Mouse (Mus musculus) kidney, embryonic 15.5 days (tissue): ENCODE results near the gene Tmem91. TPM values are rescaled to one million over a fixed set of nuclear protein-coding genes. Genes with fewer than 3 reads are reported as not detected.

Experiments
- ATAC-seq: fragments of 200-750 bp; cut with Nextera tagmentation; replicated peaks from 2 replicates; pipeline ENCODE4 v1.8.0; 2017; ENCODE audit warnings: moderate TSS enrichment; ENCODE audit not compliant: low FRiP score
- H3K27ac ChIP-seq: fragments of 300-500 bp; sonication (generic); 2 replicates; pipeline ENCODE4 v1.5.1; 2015; ENCODE audit warnings: mild to moderate bottlenecking, inconsistent platforms
- H3K27me3 ChIP-seq: fragments of 300-500 bp; sonication (generic); 2 replicates; pipeline ENCODE4 v1.6.1; 2015; ENCODE audit warnings: inconsistent platforms
- H3K36me3 ChIP-seq: fragments of 300-500 bp; sonication (generic); 2 replicates; pipeline ENCODE4 v1.6.1; 2015; ENCODE audit warnings: inconsistent platforms
- H3K4me1 ChIP-seq: fragments of 300-500 bp; sonication (generic); 2 replicates; pipeline ENCODE4 v1.6.1; 2015; ENCODE audit warnings: inconsistent platforms
- H3K4me2 ChIP-seq: fragments of 300-500 bp; sonication (generic); 2 replicates; pipeline ENCODE4 v1.6.1; 2015; ENCODE audit warnings: moderate library complexity, mild to moderate bottlenecking, inconsistent platforms
- H3K4me3 ChIP-seq: fragments of 300-500 bp; sonication (generic); replicated peaks from 2 replicates; pipeline ENCODE4 v1.5.1; 2015; ENCODE audit warnings: mild to moderate bottlenecking, inconsistent platforms
- H3K9ac ChIP-seq: fragments of 300-500 bp; sonication (generic); 2 replicates; pipeline ENCODE4 v1.6.1; 2015; ENCODE audit warnings: mild to moderate bottlenecking, inconsistent platforms
- H3K9me3 ChIP-seq: fragments of 300-500 bp; sonication (generic); replicated peaks from 2 replicates; pipeline ENCODE4 v1.6.1; 2016; ENCODE audit warnings: inconsistent platforms
- WGBS: fragments of 180-500 bp; shearing (Covaris S2); methylation state at CpG from one replicate; pipeline ENCODE4 v1.1.7; 2015; ENCODE audit warnings: mixed read lengths; 5-methylcytosine and 5-hydroxymethylcytosine counted together
- polyA plus RNA-seq: library from polyadenylated mRNA; unstranded; fragments of >200 nt; fragmentation: Nextera tagmentation; extraction: Ambion mirVana; gene quantifications from 2 replicates; pipeline ENCODE4 v1.2.1, GENCODE M21; 2015

Tmem91 gene
- polyA plus RNA-seq, 1 experiment from 2014 or later, result 2.4 TPM

DNA sequence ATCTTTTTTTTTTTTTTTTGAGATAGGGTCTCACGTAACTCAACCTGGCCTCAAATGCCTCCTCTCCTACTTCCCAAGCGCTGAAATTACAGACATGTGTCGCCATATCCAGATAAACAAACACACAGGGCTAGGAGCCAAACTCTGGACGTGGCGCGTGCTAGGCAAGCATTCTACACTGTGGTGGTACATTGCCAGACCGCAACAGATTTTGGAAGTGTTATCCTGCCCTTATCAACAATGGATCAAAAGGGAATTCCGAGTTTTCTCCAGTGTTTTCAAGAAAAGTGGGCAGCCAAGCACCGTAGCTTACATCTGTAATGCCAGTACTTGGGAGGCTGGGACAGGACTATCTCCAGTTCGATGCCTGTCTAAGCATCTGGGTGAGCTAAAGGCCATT lies 17.2 kb downstream of the Tmem91 start:
- Histone ChIP-seq H3K4me2 (peak overlapping the region; percentile 84), H3K27ac (no peak overlapping the region), H3K4me3 (peak overlapping the region; percentile 72), H3K9ac (peak overlapping the region; percentile 72), H3K27me3 (no peaks in the 10 kb centered on the region), H3K36me3 (peaks cover 17% of the 10 kb centered on the region), H3K4me1 (peaks cover 32% of the 10 kb centered on the region), H3K9me3 (no peaks in the 10 kb centered on the region)
- ATAC-seq, result no peak
- 35% methylated on average over 10 of the region's 10 CpGs for WGBS

DNA sequence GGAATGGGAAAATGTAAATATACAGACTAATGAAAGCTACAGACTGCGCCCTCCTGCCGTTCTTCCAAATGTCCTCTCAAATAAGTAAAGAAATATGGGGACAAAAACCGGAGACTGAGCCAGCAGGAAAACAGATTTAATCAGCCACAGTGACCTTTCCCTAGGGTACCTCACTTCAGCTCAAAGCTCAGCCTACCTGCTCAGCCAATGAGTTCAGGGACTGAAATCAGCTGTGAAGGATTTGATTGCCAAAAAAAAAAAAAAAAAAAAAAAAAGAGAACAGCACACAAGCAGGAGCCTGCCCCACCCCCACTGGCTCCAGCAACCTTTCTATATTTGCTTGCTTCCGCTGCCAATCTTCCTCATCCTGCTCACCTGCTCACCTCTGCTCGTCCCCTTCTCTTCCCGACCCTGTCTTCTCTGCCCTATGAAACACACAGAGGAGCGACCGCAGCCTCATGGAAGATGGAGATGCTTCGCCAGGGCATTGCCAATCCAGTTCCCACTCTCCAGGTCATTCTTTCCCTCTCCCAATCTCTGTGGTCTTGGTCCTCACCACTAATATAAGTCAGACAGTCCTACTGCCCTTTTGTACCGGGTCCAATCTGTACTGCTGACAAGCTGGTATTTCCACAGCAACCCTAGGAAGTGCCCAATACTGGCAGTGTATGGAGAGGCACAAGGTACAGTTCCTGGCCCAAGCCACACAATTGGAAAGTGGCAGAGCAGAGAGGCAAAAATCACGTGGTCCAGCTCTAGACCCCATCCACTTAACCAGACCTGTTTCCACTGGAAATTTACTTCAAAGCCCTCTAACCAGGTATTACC lies 19.2 kb downstream of the Tmem91 start:
- WGBS, result 76% methylated on average over 11 of the region's 11 CpGs
- Histone ChIP-seq H3K27me3 (no peaks in the 10 kb centered on the region), H3K4me1 (peaks cover 32% of the 10 kb centered on the region)

DNA sequence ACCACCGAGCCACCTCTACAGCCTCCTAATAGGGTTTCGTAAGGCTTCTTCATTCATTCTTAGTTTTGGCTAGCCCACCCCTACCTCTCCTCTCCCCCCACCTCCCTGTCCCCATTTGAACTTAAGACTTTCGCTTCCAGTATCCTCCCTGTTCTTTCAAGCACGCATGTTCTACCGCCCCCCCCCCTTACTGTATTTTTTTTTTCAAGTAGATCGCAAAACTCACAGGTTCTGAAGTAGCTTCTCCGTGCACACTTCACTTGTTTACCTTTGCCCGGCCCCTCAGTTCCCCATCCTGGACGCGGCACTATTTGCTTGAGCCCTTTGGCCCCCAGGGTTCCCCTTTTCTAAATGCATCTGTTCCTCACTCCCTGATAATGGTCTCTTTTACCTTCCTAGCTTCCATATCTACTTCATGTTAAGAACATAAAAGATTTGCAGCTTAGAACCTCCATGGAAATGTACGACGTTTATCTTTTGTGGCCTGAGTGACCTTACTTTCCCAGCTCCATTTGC lies 22.7 kb downstream of the Tmem91 start:
- no peaks in the 10 kb centered on the region for H3K9me3 ChIP-seq
- no peaks in the 10 kb centered on the region; the same call in 1 of the 2 replicates for H3K36me3 ChIP-seq
- H3K4me2 ChIP-seq, result no peak overlapping the region
- H3K27me3 ChIP-seq, result no peaks in the 10 kb centered on the region
- H3K27ac ChIP-seq, result no peak overlapping the region
- H3K4me3 ChIP-seq, result no peak overlapping the region
- 88% methylated on average over 12 of the region's 12 CpGs for WGBS
- H3K4me1 ChIP-seq, result peaks cover 11% of the 10 kb centered on the region
- ATAC-seq, result no peak
- no peak overlapping the region for H3K9ac ChIP-seq

More for the DNA sequence above, 19.2 kb downstream of the Tmem91 start:
- H3K4me3 ChIP-seq, result no peak overlapping the region
- no peak for ATAC-seq
- no peaks in the 10 kb centered on the region for H3K9me3 ChIP-seq
- no peak overlapping the region for H3K4me2 ChIP-seq
- H3K36me3 ChIP-seq, result no peaks in the 10 kb centered on the region; the same call in 1 of the 2 replicates
- no peak overlapping the region for H3K27ac ChIP-seq
- H3K9ac ChIP-seq, result no peak overlapping the region

DNA sequence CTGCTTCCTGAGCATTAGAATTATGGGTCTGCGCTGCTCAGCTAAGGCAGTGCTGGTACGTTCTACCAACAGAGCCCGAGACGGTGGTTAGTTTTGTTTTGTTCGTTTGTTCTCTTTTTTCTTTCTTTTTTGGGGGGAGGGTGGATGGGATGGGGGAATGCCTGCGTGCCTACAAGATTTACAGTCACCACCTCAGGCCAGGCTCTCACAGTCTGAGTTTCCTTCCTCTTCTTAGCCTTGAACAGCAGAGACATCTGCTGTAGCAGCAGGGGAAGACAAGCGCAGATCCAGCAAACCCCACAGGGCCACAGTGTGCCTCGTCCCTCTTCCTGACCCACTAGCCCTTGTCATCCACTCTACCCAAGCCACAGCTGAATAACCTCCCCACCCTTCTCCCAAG lies 23.7 kb downstream of the Tmem91 start:
- no peak for ATAC-seq
- H3K4me1 ChIP-seq, result peaks cover under 1% of the 10 kb centered on the region; the same call in 1 of the 2 replicates
- H3K9me3 ChIP-seq, result no peaks in the 10 kb centered on the region

DNA sequence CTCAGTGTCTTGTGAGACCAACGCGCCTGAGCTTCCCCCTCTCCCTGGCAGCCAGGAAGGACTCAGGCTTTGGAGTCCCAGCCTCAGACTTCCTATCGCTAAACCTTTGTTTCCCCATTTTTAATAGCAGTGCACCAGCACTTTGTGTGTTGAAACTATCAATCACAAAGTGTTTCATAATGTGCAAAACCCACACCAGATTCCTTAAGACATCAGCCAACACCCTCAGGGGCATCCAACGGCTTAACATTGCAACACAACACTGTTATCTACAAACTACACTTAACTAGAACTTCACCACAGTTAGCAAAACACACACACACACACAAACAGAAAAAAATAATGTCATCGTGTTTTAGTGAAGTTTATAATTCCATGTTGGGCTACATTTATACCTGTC lies 25.1 kb downstream of the Tmem91 start:
- Histone ChIP-seq H3K27ac (no peak overlapping the region), H3K27me3 (no peaks in the 10 kb centered on the region), H3K9ac (no peak overlapping the region), H3K4me1 (peaks cover 7% of the 10 kb centered on the region), H3K4me3 (no peak overlapping the region), H3K4me2 (no peak overlapping the region), H3K9me3 (no peaks in the 10 kb centered on the region), H3K36me3 (no peaks in the 10 kb centered on the region; the same call in 1 of the 2 replicates)
- 79% methylated on average over 5 of the region's 5 CpGs for WGBS
- no peak for ATAC-seq

More for the DNA sequence above, 23.7 kb downstream of the Tmem91 start:
- Histone ChIP-seq H3K36me3 (no peaks in the 10 kb centered on the region; the same call in 1 of the 2 replicates), H3K4me3 (no peak overlapping the region), H3K4me2 (no peak overlapping the region), H3K27me3 (no peaks in the 10 kb centered on the region), H3K27ac (no peak overlapping the region), H3K9ac (no peak overlapping the region)
- WGBS, result 89% methylated on average over 8 of the region's 8 CpGs

DNA sequence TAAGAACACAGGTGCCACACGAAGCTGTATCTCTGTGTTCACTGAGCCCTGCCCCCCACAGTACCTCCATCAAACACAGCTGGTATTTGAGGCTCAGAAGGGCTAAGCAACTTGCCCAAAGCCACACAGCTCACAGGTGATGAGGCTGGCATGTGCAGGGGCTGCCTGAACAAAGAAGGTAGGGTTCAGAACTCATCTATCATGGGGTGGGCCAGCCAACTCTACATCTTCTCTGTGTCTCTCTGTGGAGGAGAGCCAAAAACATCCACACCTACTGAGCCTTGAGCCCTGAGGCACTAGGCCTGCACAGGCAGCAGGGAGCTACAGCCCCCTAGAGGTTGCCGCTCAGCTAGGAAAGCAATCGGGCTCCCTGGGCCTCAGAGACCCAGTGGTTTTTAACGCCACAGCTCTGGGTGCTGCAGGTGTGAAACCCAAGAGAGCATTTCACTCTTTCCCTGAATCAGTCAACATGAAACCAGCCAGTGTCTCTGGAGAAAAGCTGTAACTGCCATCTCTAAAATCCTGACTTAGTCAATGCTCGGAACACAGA lies 27.3 kb downstream of the Tmem91 start:
- 50% methylated on average over 5 of the region's 5 CpGs for WGBS
- H3K4me2 ChIP-seq, result no peak overlapping the region
- no peaks in the 10 kb centered on the region for H3K36me3 ChIP-seq
- no peak overlapping the region for H3K9ac ChIP-seq
- peaks cover 10% of the 10 kb centered on the region for H3K4me1 ChIP-seq
- H3K9me3 ChIP-seq, result no peaks in the 10 kb centered on the region
- no peak for ATAC-seq
- no peak overlapping the region for H3K27ac ChIP-seq
- no peak overlapping the region for H3K4me3 ChIP-seq
- no peaks in the 10 kb centered on the region for H3K27me3 ChIP-seq

DNA sequence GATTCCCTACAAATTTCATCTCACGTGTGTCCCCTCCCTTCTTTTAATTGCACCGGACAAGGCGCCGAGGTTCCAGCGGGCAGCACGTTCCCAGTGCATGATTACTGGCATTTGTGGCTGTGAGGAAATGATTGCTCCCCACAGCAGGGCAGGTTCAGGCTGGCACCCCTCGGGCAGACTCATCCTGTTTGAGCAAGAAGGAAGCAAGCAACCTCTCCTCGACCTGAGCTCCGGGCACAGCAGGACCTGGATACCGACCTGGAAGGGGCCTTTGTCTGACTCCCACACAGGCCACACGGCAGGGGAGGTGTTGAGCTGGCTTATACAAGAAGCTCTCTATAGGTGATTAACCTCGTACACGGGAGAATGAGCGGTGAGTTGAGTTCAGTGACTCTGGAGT lies 29.9 kb downstream of the Tmem91 start:
- Histone ChIP-seq H3K36me3 (peaks cover 4% of the 10 kb centered on the region; the same call in 1 of the 2 replicates), H3K4me3 (no peak overlapping the region), H3K4me2 (no peak overlapping the region), H3K27me3 (no peaks in the 10 kb centered on the region), H3K9ac (no peak overlapping the region), H3K4me1 (peaks cover 10% of the 10 kb centered on the region), H3K27ac (peak overlapping the region; percentile 33; the same call in 1 of the 2 replicates), H3K9me3 (no peaks in the 10 kb centered on the region)
- 32% methylated on average over 14 of the region's 14 CpGs for WGBS
- ATAC-seq, result 0 out of 2 replicates have a peak, but pooled peaks have one; percentile 19

DNA sequence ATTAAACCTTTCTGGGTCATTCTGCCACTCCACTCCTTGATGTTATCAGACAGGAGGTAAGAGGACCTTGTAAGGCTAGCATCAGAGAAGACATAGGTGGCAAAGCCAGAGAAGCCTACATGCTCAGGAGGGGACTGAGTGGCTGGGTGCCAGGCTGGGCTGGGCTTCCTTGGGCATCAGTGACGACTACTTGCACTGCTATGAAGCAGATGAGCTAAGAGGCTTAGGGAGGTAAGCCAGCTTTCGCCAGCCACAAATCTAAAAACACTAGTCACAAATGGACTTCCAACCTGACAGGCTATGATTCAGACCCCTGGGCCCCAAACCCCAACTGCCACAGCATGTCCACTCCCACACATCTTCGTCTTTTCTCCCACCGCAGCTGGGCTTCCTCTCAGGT lies 30.3 kb downstream of the Tmem91 start:
- 0 out of 2 replicates have a peak overlapping the region, but pooled peaks have one; percentile 33 for H3K27ac ChIP-seq
- no peak overlapping the region for H3K4me3 ChIP-seq
- H3K9me3 ChIP-seq, result no peaks in the 10 kb centered on the region
- H3K36me3 ChIP-seq, result peaks cover 8% of the 10 kb centered on the region; the same call in 1 of the 2 replicates
- no peaks in the 10 kb centered on the region for H3K27me3 ChIP-seq
- peaks cover 10% of the 10 kb centered on the region for H3K4me1 ChIP-seq
- H3K9ac ChIP-seq, result no peak overlapping the region
- WGBS, result 39% methylated on average over 4 of the region's 4 CpGs
- ATAC-seq, result no peak
- H3K4me2 ChIP-seq, result no peak overlapping the region

DNA sequence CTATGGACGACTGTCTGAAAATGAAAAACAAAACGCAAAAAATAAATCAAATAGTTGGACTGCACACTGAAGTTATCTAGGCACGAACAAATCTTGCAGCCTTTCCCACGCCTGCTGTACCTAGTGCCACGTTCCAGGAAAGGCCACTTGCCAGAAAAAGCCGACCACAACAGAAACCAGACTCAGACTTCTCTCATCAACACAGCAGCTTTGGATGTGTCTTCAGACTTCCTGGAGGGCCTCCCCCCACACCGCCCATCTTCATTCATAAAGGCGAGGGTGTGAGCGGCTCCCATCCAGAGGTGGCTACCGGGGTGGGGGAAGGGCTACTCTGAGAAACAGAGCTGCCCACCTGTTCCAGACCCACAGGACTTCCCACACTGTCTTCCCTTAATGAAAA lies 30.8 kb downstream of the Tmem91 start:
- Histone ChIP-seq H3K36me3 (peaks cover 12% of the 10 kb centered on the region; the same call in 1 of the 2 replicates), H3K27me3 (no peaks in the 10 kb centered on the region), H3K4me2 (no peak overlapping the region), H3K9me3 (no peaks in the 10 kb centered on the region), H3K9ac (no peak overlapping the region), H3K4me1 (peaks cover 10% of the 10 kb centered on the region), H3K4me3 (no peak overlapping the region), H3K27ac (no peak overlapping the region)
- ATAC-seq, result no peak
- 73% methylated on average over 10 of the region's 10 CpGs for WGBS

DNA sequence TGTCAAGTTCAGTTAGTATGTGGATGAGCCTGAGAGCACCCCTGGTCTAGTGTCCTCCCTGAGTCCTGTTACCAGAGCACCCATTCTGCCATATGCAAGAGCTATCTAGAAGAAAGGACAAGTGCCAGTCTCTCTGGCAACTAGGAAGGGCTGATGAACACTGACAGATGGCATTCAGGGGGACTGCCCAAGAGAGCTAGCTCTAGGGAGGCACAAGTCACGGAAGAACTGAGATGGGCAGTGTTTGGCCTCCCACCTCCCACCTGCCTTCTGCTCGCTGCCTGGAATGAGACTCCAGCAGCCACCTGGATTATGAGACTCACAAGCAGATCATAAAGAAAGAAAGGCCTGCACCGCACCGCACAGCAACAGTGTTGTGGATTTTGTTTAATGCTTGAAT lies 35.2 kb downstream of the Tmem91 start:
- Histone ChIP-seq H3K4me1 (peaks cover 3% of the 10 kb centered on the region), H3K27ac (no peak overlapping the region), H3K36me3 (peaks cover 38% of the 10 kb centered on the region), H3K9me3 (no peaks in the 10 kb centered on the region), H3K4me2 (no peak overlapping the region), H3K27me3 (no peaks in the 10 kb centered on the region), H3K9ac (no peak overlapping the region), H3K4me3 (no peak overlapping the region)
- ATAC-seq, result no peak
- 89% methylated on average over 4 of the region's 4 CpGs for WGBS

DNA sequence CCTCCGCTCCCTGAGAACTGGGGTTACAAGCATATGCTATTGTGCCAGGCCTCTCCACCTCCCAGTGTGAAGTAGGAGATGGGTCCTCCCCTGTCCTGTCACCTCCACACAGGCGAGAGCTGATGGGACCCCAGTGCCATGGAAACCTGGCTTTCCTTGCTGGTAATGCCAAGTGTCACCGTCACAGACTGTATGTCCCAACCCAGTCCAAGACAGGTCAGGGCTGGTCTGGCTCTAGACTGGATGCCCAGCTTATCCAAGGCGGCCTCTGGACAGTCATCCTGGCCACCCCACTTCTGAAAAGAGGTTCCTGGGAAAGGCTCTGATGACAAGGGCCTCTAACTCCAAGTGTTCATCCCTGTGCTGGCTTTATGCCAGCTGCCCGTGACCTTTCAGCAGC lies 37.9 kb downstream of the Tmem91 start:
- ATAC-seq, result no peak
- Histone ChIP-seq H3K4me1 (no peaks in the 10 kb centered on the region), H3K27ac (no peak overlapping the region), H3K27me3 (no peaks in the 10 kb centered on the region), H3K9ac (no peak overlapping the region), H3K9me3 (no peaks in the 10 kb centered on the region), H3K4me3 (no peak overlapping the region), H3K4me2 (no peak overlapping the region), H3K36me3 (peaks cover 52% of the 10 kb centered on the region)
- WGBS, result 90% methylated on average over 5 of the region's 5 CpGs

DNA sequence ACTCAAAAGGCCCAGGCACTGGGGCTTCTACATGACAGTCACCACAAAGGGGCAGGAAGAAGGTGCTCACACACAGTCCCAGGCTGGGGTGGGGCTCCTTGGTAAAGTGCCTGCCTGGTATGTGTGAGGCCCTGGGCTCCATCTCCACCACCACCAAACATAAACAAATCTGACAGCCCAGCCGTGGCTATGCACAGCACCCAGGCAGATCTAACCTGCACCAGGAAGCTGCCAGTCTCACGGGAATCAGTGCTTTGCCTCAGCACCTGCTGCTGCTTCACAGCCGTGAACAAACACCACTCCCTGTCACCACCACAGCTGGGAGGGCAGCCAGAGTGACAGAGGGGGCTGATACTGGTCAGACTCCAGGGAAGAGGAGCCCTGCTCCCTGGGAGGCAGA lies 38.6 kb downstream of the Tmem91 start:
- Histone ChIP-seq H3K4me3 (no peak overlapping the region), H3K27me3 (no peaks in the 10 kb centered on the region), H3K9me3 (no peaks in the 10 kb centered on the region), H3K4me2 (no peak overlapping the region), H3K27ac (no peak overlapping the region), H3K36me3 (peaks cover 55% of the 10 kb centered on the region), H3K9ac (no peak overlapping the region), H3K4me1 (no peaks in the 10 kb centered on the region)
- ATAC-seq, result no peak
- WGBS, result 68% methylated on average over 3 of the region's 3 CpGs
